Mouse (Mus musculus): ENCODE measurements around the gene Zyx.

The Zyx gene

DNA sequence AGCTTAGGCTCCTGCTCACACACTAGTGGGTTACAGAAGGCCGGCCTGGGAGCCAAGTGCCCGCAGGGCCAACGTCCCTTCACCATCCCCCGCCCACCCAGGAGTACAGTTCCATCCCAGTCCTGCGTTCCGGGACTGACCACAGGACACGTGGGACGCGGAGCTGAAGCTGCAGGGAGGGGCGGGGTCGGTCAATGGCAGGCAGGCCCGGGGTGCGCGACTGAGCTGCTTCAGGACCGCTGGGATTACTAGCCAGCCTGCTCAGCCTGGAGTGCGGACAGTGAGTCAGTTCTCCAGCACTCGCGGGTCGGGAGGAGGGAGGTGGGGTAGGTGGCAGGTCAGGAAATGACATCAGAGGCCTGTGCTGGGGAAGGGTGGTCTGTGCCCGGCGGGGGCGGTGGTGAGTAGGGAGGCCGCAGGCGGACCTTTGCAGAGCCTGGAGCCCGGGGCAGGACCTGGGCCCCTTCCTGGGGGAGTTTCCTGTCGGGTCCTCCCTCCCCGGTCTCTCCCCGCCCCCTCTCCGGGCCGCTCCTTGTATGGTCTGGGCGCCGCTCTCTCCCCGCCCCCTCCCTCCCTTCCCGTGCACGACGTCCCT lies at the start of gene Zyx:
TSS of gene Zyx (plus strand) at position 205 of the 595 bp plus-strand sequence.
- DNase-seq (ENCODE audit: low spot score in 2 of 2), result peak; percentile 73 to 79

DNA sequence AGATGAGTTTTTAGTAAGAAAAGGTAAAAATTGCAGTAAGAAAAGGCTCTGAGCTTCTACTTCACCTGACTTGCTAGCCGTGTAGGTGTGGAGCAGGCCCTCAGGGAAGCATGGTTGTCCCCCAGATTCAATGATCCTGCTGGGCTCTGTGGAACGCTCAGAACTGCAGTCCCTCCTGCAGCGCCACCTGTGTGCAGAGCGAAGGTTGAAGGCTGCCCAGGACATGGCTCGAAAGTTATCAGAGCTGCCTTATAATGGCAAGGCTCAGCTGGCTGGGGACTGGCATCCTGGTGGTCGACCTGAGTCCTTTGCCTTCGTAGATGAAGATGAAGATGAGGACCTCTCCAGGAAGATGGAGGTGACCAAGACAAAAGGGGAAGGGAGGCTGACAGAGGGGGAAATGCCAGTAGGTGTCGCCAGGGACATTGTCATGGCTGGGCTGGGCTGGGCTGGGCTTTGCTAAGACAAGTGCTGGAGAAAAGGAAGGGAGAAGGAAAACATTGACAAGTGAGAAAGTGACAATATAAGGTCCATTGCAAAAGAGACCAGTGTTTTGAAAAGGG lies 39.5 kb upstream of the Zyx start:
- no peak for DNase-seq (ENCODE audit: low spot score in 2 of 2)

DNA sequence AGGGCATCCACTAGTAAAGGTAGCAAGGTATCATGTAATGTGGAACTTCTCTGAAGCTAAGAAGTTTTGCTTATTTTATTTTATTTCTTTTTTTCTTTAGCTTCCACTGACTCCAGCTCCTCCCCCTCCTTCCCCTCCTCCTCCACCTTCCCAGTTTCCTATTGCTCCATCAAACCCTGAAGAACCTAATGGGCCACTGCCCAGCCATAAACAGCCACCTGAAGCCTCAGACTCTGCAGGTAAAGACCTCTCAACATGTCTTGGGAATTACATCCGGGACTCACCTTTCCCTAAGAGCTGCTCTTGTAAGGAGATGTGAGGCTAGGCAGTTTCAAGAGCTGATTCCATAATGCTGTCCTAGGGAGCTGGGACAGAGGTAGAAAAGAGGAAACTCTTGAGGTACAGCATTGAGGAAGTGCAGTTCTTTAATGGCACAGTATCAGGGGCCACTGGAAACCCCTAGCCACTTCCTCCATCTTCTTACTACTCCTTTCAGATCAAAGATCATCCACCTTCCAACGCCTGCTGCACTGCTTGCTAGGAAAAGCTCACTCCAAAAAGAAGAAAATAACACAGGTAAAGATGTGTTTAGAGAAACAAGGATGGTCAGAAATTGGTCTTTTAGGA lies 38.9 kb upstream of the Zyx start:
- no peak for DNase-seq (ENCODE audit: low spot score in 2 of 2)

DNA sequence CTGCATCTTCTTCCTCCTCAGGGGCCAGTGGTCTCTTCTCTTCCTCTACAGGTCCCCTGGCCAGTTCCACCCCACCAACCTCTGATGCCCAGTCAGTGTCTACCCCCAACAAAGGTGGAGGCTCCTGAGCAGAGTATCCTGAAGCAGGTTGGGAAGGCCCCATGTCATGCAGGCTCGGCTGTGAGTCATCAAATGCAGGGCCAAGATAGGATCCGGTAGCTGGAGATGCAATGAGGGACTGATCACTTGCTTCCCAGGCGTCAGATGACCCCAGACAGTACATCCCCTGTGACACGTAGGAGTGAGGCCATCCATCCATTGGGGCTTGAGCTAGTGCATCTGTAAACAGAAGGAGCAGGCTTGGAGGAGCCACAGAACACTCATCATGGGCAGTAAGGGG lies 31.1 kb upstream of the Zyx start:
- DNase-seq (ENCODE audit: low spot score in 2 of 2), result no peak

DNA sequence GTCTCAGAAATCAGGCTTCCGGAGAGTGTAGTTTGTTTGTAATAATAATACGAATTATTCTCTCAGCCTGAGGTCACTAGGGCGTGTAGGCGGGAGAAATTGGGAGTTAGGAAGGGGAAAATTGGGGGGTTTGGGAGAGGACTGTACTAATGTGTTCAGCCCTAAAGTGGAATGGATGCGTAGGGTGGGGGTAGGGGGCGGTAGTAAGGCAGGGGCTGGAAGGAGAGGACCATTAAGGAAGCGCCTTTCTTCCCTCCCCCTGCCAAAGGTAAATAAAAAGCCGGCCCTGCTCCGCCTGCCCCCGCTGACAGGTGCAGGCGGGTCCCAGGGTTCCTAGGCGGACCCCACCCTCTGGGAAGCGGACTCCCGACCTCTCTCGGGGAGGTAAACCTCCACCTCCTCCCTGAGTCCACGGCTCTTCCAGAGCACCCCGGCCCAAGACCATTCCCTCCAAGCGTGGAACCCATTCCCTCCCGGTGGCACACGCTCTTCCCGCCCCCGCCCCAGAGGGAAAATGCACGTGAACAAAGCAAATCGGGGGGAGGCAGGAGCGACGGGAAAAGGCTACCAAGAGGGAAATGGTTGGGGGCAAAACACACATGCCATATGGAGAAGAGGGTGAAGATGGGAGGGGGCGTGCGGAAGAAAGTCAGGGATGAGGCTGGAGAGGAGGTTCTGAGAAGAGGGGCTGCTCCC lies 25.9 kb upstream of the Zyx start:
- no peak for DNase-seq (ENCODE audit: low spot score in 2 of 2)

DNA sequence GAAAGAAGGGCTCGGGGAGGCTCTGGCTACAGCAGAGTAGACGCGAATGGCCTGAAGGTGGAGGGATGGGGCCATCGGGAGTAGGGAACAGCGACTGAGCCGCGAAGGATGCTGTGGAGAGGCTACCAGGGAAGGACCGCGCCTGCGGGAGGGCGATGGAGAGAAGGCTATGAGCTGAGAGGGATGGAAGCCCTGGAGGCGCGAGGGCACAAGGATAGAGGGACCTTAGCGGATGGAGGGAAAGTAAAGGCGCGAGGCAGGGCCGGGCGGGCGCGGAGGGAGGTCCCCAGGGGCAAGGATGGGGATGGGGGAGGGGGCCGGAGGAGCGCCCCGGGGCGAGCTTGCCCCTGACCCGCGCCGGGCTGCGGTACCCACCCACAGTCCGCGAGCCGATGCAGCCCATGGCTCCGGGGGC lies 25.4 kb upstream of the Zyx start:
- peak in 1 of 2 experiments; percentile 36 for DNase-seq (ENCODE audit: low spot score in 2 of 2)

DNA sequence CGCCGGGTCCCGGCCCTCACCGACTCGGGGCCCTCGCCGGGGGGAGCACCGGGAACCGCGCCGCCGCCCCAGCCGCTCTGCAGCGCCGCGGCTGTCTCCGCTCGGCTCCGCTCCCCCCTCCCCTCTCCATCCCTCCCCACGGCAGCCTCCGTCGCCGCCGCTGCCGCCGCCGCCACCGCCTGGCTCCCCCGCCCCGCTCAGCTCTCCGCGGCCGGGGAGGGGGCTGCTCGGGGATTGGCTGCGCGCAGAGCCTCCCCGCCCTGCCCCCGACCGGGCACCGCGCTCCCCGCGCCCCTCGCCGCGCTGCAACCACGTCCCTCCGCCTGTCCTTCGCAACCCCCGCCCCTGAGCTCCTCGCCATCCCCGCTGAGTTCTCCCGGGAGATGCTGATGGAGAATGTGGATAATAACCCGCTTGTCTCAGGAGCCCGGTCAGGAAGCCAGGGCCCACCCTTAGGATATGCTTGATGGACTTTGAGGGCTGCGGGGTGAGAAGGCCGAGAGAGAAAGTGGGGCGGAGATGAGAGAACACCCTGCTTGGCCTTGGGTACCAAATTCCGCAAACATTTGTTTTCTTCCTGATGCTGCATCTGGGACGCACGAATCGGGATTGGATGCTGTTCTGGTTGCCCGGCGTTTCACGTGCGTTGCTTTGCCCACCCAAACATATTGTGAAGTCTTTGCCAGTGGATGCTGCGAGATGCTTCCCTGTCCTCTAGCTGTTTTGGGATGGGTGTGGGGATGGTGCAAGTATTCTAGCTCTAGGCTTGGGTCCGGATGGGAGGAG lies 24.8 kb upstream of the Zyx start, which contains the start of gene Fam131b:
TSS of gene Fam131b (minus strand) at position 162 of the 786 bp plus-strand sequence.
- peak; percentile 68 to 74 for DNase-seq (ENCODE audit: low spot score in 2 of 2)

DNA sequence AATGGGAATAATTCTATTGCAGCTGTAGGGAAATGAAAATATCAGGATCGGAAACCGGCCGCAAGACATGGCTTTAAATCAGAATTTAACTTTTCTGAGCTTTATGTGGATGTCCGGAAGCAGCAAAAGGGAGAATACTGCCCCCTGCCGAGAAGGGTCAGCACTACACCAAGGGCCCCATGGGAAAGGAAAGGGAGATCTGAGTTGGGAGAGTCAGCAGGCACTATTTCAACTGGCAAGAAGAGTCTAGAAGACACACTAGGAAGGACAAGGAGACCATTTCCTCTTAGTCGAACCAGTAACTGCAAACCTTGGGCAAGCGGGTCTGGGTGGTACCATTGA lies 24.2 kb upstream of the Zyx start:
- DNase-seq (ENCODE audit: low spot score in 2 of 2), result peak; percentile 91 to 93

DNA sequence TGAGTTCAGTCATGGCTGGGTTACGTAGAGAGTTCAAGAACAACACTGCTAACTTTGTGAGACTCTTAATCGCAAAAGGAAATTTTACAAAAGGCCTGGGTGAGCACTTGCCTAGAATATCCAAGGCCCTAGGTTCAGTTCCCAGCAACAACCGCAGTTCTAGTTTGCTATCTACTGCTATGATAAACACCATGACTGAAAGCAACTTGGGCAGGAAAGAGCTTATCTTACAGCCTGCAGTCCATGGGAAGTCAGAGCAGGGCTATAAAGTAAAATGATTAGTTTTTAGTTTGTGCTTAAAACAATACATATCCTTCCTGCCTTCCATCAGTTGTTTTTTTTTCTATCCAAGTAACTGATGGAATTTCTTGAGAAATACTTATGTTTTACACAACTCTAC lies 22.9 kb upstream of the Zyx start:
- DNase-seq (ENCODE audit: low spot score in 2 of 2), result no peak

DNA sequence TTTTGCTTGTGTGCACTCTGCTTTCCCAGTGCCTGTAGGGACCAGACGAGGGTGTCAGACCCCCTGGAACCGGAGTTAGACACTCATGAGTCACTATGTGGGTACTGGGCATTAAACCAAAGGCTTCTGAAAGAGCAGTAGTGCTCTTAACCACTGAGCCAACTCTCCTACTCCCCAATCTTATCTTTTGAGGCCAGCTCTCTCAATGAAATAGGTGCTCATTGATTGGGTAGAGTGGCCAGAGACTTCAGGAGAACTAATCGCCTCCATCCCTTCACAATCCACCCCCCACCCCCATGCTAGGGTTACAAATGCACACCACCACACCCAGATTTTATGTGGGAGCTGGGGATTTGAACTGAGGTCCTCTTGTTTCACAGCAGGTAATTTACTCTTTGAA lies 20.7 kb upstream of the Zyx start:
- DNase-seq (ENCODE audit: low spot score in 2 of 2), result no peak

DNA sequence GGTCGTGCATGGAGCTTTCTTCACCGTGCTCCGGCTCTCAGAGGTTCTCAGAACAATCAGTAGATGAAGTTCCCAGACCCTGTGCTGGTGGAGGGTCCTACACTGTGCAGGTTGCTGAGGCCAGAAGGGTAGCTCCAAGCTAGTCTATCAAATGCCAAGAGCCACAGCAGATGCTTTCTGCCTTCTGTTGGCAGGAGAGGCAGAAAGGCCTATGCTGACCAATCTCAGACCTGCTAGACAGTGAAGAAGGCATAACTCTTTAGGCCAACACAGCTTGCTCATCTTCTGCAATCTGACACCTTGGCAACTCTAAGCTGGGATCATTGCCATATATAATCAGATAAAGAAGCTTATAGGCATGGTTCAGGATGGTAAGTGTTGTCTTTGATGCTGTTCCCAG lies 19.2 kb upstream of the Zyx start:
- no peak for DNase-seq (ENCODE audit: low spot score in 2 of 2)

DNA sequence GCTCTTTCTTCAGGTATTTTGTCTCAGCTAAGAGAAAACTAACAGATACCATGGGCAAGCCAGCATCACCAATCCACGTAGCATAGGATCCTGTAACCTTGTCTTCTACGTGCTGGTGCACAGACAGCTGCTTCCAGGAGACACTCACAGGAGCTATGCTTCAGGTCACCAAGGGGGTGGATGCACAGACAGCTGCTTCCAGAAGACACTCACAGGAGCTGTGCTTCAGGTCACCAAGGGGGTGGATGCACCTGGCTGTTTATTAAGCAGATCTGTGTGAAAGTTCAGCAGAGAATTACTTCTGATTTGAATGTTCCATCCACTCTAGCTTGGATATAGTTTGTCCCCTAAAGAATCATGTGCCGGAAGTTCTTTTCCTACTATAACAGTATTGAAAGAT lies 18.5 kb upstream of the Zyx start:
- no peak for DNase-seq (ENCODE audit: low spot score in 2 of 2)

DNA sequence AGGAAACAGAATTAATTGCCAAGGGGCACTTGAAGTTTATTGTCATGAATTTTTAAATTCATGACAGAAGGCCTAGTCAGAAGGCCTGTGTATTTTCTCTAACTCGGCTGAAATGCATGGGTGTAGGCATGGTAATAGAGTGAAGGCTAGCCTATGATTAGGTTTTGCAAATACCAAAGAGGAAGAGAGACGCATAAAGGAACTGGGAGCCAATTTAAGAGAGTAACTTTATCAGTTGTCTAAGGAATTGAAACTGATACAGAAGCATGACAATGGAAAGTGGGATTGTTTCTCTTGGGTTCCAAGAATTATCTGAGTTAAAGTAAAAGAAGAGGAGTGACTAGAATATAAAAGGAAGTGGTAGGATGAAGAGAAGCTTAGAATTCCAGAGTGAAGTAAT lies 10.2 kb upstream of the Zyx start:
- no peak for DNase-seq (ENCODE audit: low spot score in 2 of 2)

DNA sequence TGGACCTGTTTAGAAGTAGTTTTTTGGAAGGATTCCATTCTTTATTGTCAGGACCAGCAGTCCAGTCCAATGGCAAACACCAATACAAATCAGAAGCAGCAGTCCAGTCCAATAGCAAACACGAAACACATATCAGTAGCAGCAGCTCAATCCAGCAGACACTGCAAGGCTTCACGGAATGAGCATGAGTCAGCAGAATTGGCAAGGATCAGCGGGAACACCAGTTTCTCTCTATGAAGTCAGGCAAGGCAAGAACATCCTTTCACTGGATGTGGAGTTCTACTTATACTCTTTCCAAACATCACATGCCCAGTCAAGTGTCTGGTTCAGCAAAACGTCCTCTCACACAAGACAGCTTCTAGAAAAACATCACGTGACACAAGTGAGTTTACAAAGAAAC lies 9.4 kb upstream of the Zyx start:
- DNase-seq (ENCODE audit: low spot score in 2 of 2), result peak in 1 of 2 experiments; percentile 17

DNA sequence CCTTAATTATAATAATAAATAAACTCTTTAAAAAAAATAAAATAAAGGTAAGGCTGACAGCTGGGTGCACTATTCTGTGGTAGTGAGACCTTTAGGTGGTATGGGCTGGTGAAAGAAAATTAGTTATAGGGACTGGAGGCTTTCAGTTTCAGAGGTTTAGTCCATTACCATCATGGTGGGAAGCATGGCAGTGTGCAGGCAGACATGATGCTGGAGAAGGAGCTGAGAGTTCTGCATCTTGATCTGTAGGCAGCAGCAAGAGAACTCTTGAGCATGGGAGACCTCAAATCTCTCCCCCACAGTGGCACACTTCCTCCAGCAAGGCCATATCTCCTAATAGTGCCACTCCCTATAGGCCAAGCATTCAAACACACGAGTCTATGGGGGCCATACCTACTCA lies 7.3 kb upstream of the Zyx start:
- no peak for DNase-seq (ENCODE audit: low spot score in 2 of 2)

DNA sequence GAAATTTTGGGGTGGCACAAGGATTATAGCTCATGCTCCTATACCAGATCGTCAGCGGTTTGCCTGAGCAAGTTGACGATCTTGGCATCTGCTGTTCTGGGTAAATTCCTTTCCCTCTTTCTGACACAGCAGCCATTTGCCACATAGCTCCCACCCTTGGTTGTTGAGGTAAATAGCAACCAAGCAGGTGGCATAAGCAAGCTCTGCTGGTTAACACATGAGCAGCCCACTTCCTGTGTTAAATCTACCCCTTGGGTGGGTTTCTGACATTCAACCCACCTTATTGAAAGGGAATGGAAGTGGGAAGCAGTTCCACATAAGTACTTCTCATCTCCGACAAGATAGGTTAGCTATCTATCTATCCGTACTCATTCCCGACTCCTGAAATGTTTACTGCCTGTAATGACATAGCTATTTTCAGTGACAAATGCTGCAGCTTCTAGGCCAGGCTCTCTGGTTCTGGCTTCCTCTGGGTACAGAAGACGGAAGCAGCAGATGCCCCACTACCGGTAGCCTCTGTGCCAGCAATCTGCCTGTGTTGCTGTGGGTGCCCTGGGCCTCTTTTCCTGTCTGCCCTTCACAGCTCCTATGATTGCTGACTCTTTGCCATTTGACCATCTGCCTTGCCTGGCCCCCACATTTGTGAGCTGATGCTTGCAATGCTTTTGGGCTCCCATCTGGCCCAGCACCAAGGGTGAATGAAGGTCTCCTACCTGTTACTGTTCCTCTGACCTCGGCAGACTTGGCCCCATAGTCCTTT lies 5.9 kb upstream of the Zyx start:
- no peak for DNase-seq (ENCODE audit: low spot score in 2 of 2)

DNA sequence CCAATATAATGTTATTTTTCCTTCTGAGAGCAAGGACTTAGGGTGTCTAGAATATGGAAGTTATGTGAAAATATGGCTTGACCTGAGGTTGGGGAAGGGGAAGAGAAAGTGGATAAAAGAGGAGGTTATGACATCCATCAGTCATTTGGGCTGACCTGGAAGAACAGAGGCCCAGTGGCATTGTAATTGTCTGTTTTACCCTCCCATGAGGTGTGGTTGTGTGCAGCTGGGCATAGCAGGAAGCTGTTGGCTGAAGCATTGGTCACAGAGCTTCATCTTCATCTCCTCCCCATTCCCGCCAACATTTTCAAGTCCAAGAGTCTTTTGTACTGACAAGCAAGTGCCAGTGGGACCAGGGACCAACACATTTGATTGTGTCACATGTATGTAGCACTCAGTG lies 5.2 kb upstream of the Zyx start:
- no peak for DNase-seq (ENCODE audit: low spot score in 2 of 2)

DNA sequence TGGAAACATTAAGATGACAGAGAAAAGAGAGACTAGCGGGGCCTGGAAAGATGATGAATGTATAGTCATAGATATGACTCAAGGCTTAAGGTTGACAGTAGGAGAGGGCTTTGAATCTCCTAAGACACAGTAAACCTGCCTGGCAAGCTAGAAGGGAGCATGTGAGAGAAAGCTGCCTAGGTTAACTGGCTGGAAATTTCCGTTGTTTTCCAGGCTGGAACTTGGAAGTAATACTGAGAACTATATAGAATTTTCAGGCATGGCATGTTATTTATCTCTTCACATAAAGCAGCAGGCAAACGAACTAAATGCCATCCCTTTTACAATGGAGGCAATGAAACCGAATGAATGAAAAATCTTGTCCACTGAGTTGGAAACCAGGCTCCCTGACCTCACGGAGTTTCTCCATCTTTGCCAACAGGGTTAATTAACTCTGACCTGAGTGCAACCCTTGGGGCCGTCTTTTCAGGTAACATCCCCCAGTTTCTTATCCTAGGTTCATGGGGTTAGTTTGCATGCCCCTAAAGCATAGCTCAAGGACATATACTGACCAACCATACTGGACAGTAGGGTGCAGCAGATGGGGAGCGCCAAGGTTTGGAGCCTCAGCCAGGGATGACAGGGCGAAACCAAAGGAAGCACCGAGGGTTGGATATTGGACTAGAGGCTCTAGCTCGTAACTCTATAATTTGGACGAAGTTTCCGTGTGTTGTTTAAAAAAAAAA lies 987 bp upstream of the Zyx start:
- DNase-seq (ENCODE audit: low spot score in 2 of 2), result no peak

DNA sequence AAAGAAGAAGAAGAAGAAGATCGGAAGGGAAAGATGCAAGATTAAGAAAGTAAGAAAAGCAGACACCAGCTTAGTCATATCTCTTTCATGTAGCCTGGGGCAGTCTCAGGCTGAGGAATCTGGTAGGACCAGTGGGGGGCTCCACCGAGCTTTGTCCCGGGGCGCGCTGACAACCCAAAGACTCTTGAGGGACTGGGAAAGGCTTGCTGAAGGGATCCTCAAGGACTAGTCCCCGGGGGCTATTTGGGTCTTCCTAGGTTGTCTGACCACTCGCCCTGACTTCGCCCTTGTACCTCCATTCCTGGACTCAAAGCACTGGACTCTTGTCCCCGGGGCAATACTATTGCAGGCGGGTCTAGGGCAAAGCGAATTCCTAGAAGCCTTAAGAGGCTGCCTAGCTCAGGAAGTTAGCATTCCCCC lies 414 bp upstream of the Zyx start:
- peak; percentile 71 to 80 for DNase-seq (ENCODE audit: low spot score in 2 of 2)

DNA sequence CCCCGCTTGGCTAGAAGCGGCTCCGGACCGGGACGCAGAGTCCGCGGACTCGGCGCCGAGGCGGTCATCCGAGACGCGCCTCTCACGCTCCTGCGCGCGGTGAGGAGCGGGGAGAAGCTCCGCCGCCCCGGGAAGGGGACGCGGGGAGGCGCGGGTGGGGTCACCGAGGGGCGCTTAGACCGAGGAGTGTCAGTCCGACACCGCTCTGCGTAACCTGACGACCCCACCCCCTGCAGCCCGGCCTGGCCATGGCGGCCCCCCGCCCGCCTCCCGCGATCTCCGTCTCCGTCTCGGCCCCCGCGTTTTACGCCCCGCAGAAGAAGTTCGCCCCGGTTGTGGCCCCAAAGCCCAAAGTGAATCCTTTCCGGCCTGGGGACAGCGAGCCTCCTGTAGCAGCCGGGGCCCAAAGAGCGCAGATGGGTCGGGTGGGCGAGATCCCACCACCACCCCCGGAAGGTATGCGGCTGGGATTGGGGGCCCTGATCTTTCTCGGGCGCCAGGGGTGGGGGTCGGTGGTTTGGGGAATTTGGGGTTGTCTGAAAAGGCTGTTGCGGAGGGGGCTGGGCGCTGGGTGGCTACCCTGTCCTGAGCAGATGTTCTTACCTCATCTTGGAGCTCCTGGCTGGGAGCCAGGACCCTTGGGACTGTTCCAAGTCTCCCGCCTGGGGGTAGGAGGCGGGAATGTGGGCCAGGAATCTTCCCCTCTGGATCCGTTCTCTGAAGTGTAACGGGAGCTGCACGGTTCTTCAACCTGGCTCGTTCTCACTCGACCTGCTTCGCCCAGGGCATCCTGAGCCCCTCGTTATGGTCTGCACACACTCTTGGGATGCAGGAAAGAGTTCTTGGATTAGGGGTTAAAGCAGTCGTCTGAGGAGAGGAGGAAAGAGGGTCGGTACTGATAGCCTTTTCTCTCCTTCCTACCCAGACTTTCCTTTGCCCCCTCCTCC lies 864 bp downstream of the Zyx start:
- DNase-seq (ENCODE audit: low spot score in 2 of 2), result peak; percentile 68 to 78
